Mouse (Mus musculus) testis, adult 10 weeks (tissue): Measurements from ENCODE around the gene Wasf1. TPM values are rescaled to one million over a fixed set of nuclear protein-coding genes. Genes with fewer than 3 reads are reported as not detected.

Source experiments
- polyA plus RNA-seq: library from polyadenylated mRNA; stranded (reverse); fragments of 350-450 nt; fragmentation: Illumina TruSeq; extraction: RNeasy Lipid Tissue Mini Kit (QIAGEN cat#74804); gene quantifications from one replicate; pipeline ENCODE4 v1.2.3, GENCODE M21; 2014; ENCODE audit warnings: low read depth, low replicate concordance

Wasf1 gene
- polyA plus RNA-seq = 8.5 TPM

GRCm38 (mm10) chr10:40882831-40883643, at the start of gene Wasf1, which contains the start of gene Cdc40:
Gene Wasf1, plus strand, starts transcription at chr10:40883475.
Gene Cdc40, minus strand, starts transcription at chr10:40883311.

Other genes starting within 250 kb of the Wasf1 start
- gene Mettl24, start 200.2 kb upstream of the Wasf1 start, polyA plus RNA-seq = not detected
- 26.1 TPM for gene Cdc40, start 164 bp upstream of the Wasf1 start, polyA plus RNA-seq
- gene Gpr6, start 188.8 kb downstream of the Wasf1 start, polyA plus RNA-seq = 0.15 TPM